Mouse (Mus musculus): ENCODE results near the gene Qpctl.
A peak's percentile ranks its signal among the peaks of the same experiment; 100 is the strongest.

The Qpctl gene

GRCm38 (mm10) chr7:19119083-19119482 lies 30.0 kb downstream of the Qpctl start:
- no peak for DNase-seq

DNA sequence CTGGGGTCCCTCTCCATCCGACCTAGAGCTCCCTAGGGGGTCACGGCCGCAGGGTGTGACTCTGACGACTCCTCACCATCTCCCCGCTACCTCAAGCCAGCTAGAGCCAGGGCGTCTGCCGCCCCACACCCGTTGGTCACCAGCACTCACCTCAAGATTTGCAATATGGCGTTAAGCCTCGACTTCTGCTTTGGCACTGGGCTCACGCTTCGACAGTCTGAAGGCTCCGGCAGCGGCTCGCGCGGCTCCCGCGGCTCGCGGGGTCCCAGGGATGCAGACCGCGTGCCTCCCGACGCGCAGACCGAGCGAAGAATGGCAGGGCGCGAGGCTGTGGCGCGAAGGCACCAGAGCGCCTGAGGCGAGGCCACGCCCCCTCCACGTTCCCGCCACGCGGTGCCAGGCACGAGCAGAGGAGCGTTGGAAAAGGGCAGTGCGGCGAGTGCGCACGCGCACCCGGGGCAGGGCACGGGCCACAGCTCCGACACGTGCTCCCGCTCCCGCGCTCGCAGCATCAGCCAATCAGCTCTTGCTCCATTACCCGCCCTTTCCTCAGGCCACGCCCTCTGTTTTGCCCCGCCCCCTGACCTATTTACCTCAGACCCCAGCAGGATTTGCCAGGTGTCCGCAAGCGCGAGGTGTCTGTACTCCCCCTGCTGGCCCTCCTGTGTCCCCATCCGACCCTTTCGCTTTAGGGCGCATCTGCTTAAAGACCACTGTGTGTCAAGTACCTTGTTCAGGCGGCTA lies 30.9 kb downstream of the Qpctl start, which contains the start of gene Gm4969:
TSS of gene Gm4969 (minus strand) at position 341 of the 744 bp plus-strand sequence.
- DNase-seq: peak; percentile 53

DNA sequence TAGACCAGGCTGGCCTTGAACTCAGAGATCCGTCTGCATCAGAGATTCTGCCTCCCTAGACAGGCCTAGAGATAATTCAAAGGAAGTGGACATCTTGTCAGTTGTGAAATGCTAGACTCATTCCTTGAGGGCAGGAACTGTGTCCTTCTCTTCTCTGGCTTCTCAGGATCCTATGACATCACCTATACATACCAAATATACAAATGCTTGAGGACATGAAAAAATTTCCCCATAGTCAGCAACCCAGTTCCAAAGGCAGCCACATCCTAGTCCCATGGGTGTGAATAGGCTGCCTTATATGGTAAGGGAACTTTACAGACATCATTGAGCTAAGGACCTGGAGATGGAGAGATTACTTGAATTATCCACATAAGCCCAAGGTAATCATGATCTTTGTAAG lies 39.5 kb downstream of the Qpctl start:
- DNase-seq: no peak

DNA sequence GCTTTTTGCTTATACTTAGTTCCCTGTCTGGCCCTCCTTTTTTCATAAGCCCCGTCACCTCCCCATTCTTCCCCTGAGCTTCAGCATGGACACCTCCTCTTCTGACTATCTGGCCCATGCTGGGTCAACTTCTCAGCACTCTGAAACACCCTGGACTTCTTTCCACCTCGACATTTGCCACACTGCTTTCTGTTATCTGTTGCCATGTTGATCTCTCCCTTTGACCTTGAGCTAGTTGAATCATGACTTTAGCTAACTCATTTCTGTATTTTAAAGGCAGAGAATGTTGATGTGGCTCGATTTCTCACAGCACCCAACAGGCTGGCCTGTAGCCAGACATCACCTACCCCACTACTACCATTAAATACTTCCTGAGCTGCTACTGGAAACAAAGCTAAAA lies 41.7 kb downstream of the Qpctl start:
- DNase-seq: no peak

- no peak for DNase-seq
These were observed 44.6 kb downstream of the Qpctl start for GRCm38 (mm10) chr7:19104486-19104885.

GRCm38 (mm10) chr7:19103741-19104140 lies 45.4 kb downstream of the Qpctl start:
- DNase-seq: no peak

DNA sequence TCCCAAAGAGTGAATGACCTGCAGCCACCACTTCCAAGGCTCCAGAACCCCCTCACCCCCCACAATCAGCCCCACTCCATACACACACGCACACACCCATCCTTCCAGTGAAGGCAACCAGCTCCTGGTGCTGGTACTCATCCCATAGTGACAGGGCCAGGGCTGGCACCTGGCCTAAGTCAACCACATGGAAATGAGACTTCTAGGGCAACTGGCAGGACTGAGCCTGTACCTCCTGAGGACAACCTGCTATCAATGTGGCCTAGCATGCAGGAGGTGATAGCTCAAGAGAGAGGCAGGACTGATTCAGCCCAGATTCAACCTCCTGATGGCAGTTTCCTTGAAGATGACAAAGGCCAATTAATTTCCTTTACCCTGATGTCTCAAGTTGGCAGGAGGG lies 48.8 kb downstream of the Qpctl start:
- DNase-seq: no peak

GRCm38 (mm10) chr7:19098811-19099210 lies 50.3 kb downstream of the Qpctl start:
- DNase-seq: no peak

GRCm38 (mm10) chr7:19097863-19098262 lies 51.2 kb downstream of the Qpctl start:
- no peak for DNase-seq

DNA sequence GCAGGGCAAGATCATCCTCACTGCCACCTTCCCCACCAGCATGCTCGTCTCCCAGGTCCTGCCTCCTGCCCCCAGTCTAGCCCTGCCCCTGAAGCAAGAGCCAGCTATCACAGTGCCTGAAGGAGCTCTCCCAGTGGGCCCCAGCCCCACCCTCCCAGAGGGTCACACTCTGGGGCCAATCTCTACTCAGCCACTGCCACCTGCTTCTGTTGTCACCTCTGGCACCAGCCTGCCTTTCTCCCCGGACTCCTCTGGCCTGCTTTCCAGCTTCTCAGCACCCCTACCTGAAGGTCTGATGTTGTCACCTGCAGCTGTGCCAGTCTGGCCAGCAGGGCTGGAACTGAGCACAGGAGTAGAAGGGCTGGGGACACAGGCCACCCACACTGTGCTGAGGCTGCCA lies 51.9 kb downstream of the Qpctl start:
- no peak for DNase-seq

- DNase-seq: no peak
These were observed 52.6 kb downstream of the Qpctl start for GRCm38 (mm10) chr7:19096421-19096976.

DNA sequence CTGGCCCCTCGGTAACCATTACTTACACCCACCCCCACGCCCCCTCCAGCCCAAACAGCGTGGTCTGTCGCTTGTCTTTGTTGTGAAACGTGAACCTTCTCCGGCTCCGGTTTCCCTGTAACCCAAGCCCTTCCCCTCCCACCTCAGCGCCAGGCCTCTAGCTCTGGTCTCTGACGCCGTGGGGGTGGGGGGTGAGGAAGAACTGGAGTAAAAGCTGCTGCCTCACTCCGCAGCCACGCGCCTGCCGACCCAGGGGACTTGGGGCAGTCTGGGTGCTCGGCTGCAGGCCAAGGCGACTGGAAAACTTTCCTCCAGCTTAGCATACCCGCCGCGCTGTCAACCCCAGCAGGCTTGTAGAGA lies 53.4 kb downstream of the Qpctl start:
- DNase-seq: peak; percentile 61

DNA sequence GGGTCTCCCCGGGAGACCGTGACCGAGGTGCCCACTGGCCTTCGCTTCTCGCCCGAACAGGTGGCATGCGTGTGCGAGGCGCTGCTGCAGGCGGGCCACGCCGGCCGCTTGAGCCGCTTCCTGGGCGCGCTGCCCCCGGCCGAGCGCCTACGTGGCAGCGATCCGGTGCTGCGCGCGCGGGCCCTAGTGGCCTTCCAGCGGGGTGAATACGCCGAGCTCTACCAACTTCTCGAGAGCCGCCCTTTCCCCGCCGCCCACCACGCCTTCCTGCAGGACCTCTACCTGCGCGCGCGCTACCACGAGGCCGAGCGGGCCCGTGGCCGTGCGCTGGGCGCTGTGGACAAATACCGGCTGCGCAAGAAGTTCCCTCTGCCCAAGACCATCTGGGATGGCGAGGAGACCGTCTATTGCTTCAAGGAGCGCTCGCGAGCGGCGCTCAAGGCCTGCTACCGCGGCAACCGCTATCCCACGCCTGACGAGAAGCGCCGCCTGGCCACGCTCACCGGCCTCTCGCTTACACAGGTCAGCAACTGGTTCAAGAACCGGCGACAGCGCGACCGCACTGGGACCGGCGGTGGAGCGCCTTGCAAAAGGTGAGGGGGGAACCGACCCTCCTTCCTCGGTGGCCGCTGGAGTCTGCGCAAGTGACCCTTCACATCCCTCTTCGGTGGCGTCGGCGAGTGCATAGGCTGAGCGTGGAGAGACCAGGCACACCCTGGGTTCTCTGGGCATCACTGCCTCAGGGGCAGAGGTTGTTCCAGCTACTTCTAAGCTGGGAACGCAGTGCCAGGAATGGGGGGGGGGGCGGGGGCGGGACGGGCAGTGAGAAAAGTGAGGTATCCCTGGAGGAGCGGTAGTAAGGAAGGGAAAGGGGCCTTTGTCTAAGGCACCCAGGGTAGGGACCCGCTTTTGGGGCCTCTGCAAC lies 54.0 kb downstream of the Qpctl start:
- peak; percentile 51 for DNase-seq

DNA sequence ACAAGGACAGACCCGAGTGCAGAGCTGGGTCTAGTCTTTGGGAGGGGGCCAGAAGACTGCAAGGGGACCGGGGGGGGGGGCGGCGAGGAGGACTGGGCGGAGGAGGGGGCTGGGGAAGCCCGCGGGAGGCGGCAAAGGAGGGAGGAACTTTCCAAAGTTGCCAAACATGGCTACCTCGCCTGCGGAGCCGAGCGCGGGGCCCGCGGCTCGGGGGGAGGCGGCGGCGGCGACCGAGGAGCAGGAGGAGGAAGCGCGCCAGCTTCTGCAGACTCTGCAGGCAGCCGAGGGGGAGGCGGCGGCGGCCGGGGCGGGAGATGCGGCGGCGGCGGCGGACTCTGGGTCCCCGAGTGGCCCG lies 54.6 kb downstream of the Qpctl start, which contains the start of gene Six5:
TSS of gene Six5 (plus strand) at position 124 of the 355 bp plus-strand sequence.
- peak; percentile 58 for DNase-seq

DNA sequence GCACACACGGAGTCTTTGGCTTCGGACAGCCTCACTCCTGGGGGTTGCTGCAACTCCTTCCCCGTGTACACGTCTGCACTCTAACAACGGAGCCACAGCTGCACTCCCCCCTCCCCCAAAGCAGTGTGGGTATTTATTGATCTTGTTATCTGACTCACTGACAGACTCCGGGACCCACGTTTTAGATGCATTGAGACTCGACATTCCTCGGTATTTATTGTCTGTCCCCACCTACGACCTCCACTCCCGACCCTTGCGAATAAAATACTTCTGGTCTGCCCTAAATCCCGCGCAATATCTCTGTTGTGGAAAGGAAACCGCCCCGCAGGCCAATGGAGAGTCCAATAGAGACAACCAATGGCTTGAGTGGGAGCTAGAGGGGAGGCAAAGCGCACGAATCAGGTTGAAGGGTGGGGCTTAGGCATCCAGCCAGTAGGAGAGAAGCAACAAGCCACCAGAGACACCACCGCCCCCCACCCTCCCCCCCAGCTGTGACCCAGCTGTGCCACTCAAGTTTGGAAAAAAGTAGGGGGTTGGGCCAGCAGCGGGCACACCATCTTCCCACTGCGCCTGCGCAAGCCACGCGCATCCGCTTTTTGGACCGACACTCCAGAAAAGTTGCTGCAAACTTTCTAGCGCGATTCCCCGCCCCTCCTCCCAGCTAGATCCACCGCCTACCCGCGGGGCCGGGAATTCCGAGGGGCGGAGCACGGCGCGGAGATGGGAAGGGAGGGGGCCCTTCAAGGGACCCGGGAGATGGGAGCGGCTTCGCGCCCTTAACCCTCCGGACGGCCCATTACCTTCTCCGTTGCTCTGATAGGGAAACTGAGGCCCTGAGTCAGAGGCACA lies 55.3 kb downstream of the Qpctl start:
- peak; percentile 97 for DNase-seq

GRCm38 (mm10) chr7:19093174-19093521 lies 55.9 kb downstream of the Qpctl start:
- peak; percentile 91 for DNase-seq

GRCm38 (mm10) chr7:19092381-19093173 lies 56.5 kb downstream of the Qpctl start:
- peak; percentile 38 for DNase-seq

DNA sequence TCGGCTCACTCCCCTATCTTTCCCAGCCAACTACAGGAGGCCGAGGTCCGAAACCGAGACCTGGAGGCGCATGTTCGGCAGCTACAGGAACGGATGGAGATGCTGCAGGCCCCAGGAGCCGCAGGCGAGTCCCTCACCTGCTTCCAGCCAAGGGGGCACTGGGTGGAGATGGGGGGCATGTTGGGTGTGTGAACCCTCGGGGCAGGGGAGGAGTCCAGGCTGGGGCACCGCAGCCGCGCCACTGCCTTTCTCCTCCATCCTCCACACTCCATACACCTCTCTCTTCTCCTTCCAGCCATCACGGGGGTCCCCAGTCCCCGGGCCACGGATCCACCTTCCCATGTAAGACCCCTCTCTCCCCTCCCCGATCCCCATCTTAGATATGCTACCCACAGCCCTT lies 57.2 kb downstream of the Qpctl start:
- DNase-seq: no peak

Data from lung, postnatal 14 days (tissue).